25 mouse cellular contexts compared by ENCODE assay signal in genomic region chr4:134586126-134586525, GRCm38 (mm10). TPM values are rescaled to one million over a fixed set of nuclear protein-coding genes. Genes with fewer than 3 reads are reported as not detected.
A peak's percentile ranks its signal among the peaks of the same experiment; 100 is the strongest.
DNase-seq lines count a peak whose midpoint lies in the region; ATAC-seq and TF ChIP-seq lines count a peak whose summit lies in the region.
"Had no signal": no experiment of that assay in that cellular context is flagged by ENCODE, and none has a peak within 500 bp of the region (broad histone marks: within the 10 kb centered on the region; RNA-seq: fewer than 3 reads in every experiment).

No protein-coding gene starts in this region.

- no peaks in the 10 kb centered on the region for H3K27me3 ChIP-seq in midbrain, embryonic 16.5 days (ENCODE audit: control insufficient read depth, insufficient read depth, low read depth, low read length)
- H3K27me3 ChIP-seq: forebrain, embryonic 12.5 days had no signal

- peaks cover 1% of the 10 kb centered on the region; the same call in 1 of the 2 replicates for H3K4me1 ChIP-seq in midbrain, embryonic 16.5 days (ENCODE audit: control insufficient read depth, insufficient read depth, low read length)

- intact Hi-C loops in left cerebral cortex, adult 2 months (cut with DNase I), result no loop called here
- intact Hi-C loops in left cerebral cortex, postnatal 14 days (cut with DNase I), result no loop called here

- peaks cover 33% of the 10 kb centered on the region; the same call in 1 of the 2 replicates for H3K79me2 ChIP-seq in macrophage (ENCODE audit: inconsistent target)

- H3K4me3 ChIP-seq in left cerebral cortex, adult 2 months, result no peak overlapping the region
- H3K4me3 ChIP-seq in macrophage (ENCODE audit: inconsistent target), result no peak overlapping the region
- H3K4me3 ChIP-seq in midbrain, embryonic 16.5 days (ENCODE audit: low read depth, low read length), result no peak overlapping the region
- H3K4me3 ChIP-seq: embryonic facial prominence, embryonic 13.5 days; embryonic facial prominence, embryonic 15.5 days; erythroblast, embryonic 14.5 days; forebrain, embryonic 10.5 days; forebrain, embryonic 12.5 days had no signal

- peaks cover 42% of the 10 kb centered on the region for H3K36me3 ChIP-seq in macrophage (ENCODE audit: inconsistent target)
- H3K36me3 ChIP-seq in midbrain, embryonic 16.5 days (ENCODE audit: control insufficient read depth, insufficient read depth, low read length), result no peaks in the 10 kb centered on the region
- H3K36me3 ChIP-seq: embryonic facial prominence, embryonic 13.5 days; embryonic facial prominence, embryonic 15.5 days; forebrain, embryonic 12.5 days had no signal

- 0 out of 2 replicates have a peak, but pooled peaks have one; percentile 46 for ATAC-seq in monocyte, adult 5-6 weeks (replicated peaks; ENCODE audit: insufficient number of reproducible peaks, low FRiP score, low TSS enrichment, poor library complexity, severe bottlenecking)
- ATAC-seq in midbrain, embryonic 16.5 days, result no peak
- ATAC-seq: forebrain, embryonic 14.5 days; forebrain, embryonic 16.5 days had no signal

- WGBS in macrophage (ENCODE audit: missing documents), result 30% methylated on average over 7 of the region's 7 CpGs
- WGBS in midbrain, embryonic 16.5 days, result 88% methylated on average over 7 of the region's 7 CpGs

- TF ChIP-seq CTCF in left cerebral cortex, adult 2 months (IDR thresholded peaks at IDR 0.05), result no peak

- no peak overlapping the region for H3K9ac ChIP-seq in midbrain, embryonic 16.5 days (ENCODE audit: low read depth, low read length)
- H3K9ac ChIP-seq: embryonic facial prominence, embryonic 13.5 days; embryonic facial prominence, embryonic 15.5 days; forebrain, embryonic 12.5 days had no signal

- no peak for DNase-seq in left cerebral cortex, adult 2 months (ENCODE audit: extremely low spot score in 1 of 2, low spot score in 2 of 2)
- no peak for DNase-seq in left cerebral cortex, postnatal 14 days (ENCODE audit: low spot score in 2 of 2)
- DNase-seq in brain, adult 2 months (ENCODE audit: low read depth, low spot score), result peak; percentile 66
- no peak for DNase-seq in gastrocnemius, adult 8-10 months (ENCODE audit: low spot score in 2 of 2)
- DNase-seq in spleen, postnatal 4 days (ENCODE audit: low spot score in 2 of 2), result no peak
- DNase-seq: adrenal gland, adult 2 months; adrenal gland, postnatal 10 days; adrenal gland, postnatal 25 days; cerebellum, adult 11 months; cerebellum, adult 18-20 months; cerebellum, adult 8-10 months; cerebellum, adult 9-11 months; cerebellum, postnatal 14 days; cerebellum, postnatal 36 days; embryo, embryonic 11 days had no signal

- H3K27ac ChIP-seq in left cerebral cortex, adult 2 months, result peak overlapping the region; percentile 19; the same call in 1 of the 2 replicates
- H3K27ac ChIP-seq in macrophage, result peak overlapping the region; percentile 97
- no peak overlapping the region for H3K27ac ChIP-seq in midbrain, embryonic 16.5 days (ENCODE audit: low read length)
- H3K27ac ChIP-seq: embryonic facial prominence, embryonic 13.5 days; embryonic facial prominence, embryonic 15.5 days; forebrain, embryonic 10.5 days; forebrain, embryonic 12.5 days had no signal

- H3K9me3 ChIP-seq in midbrain, embryonic 16.5 days (replicated peaks; ENCODE audit: control insufficient read depth, low read length, poor library complexity, severe bottlenecking), result no peaks in the 10 kb centered on the region
- H3K9me3 ChIP-seq: embryonic facial prominence, embryonic 13.5 days; embryonic facial prominence, embryonic 15.5 days; forebrain, embryonic 10.5 days; forebrain, embryonic 12.5 days had no signal

- no peak overlapping the region for H3K4me2 ChIP-seq in midbrain, embryonic 16.5 days (ENCODE audit: low read length)
- H3K4me2 ChIP-seq: embryonic facial prominence, embryonic 13.5 days; embryonic facial prominence, embryonic 15.5 days; forebrain, embryonic 12.5 days had no signal

RNA-seq across cellular contexts. Expression of gene Selenon, which starts 34.2 kb away (rescaled TPM):
- 10 to 100 TPM; 22.2 to 23.2 TPM for total RNA-seq in left cerebral cortex, adult 2 months (2021)
- 10 to 100 TPM; 19.2 to 20.1 TPM for total RNA-seq in left cerebral cortex, postnatal 14 days (2021)
- 10 to 100 TPM in 20 of 26 experiments, 1 to 10 TPM in 6; 5.2 to 46.0 (median 17.1) TPM for total RNA-seq in macrophage (2018; cell fraction: chromatin; rRNA removed)
- 10 to 100 TPM; 20.5 to 62.6 (median 35.0) TPM for total RNA-seq in macrophage (2018; cell fraction: cytosol; rRNA removed)
- 10 to 100 TPM; 11.3 to 73.6 (median 34.3) TPM for total RNA-seq in macrophage (2018; cell fraction: nucleus; rRNA removed)
- 33.9 to 45.7 TPM (median 42.5 TPM) in 3 replicates for polyA plus RNA-seq in macrophage (2018)
- 13.0 to 27.3 TPM (median 15.4 TPM) in 3 replicates for total RNA-seq in monocyte, adult 5-6 weeks (2017)
- 6.7 and 9.2 TPM in 2 replicates for polyA plus RNA-seq in midbrain, embryonic 16.5 days (2015; fragmentation: Nextera tagmentation; extraction: Ambion mirVana)
- 1 to 10 TPM; 2.8 to 3.8 (median 3.2) TPM for total RNA-seq in gastrocnemius, adult 8-10 months (2022)

RNA-seq across cellular contexts. Expression of gene Mtfr1l, which starts 50.9 kb away (rescaled TPM):
- total RNA-seq in left cerebral cortex, adult 2 months (2021), result 10 to 100 TPM; 60.6 to 66.1 TPM
- 10 to 100 TPM; 69.4 to 71.9 TPM for total RNA-seq in left cerebral cortex, postnatal 14 days (2021)
- total RNA-seq in macrophage (2018; cell fraction: chromatin; rRNA removed), result 10 to 100 TPM; 27.3 to 92.7 (median 58.7) TPM
- total RNA-seq in macrophage (2018; cell fraction: cytosol; rRNA removed), result 10 to 100 TPM; 46.0 to 72.3 (median 63.0) TPM
- total RNA-seq in macrophage (2018; cell fraction: nucleus; rRNA removed), result 10 to 100 TPM; 29.6 to 94.1 (median 58.5) TPM
- 45.6 to 78.8 TPM (median 65.1 TPM) in 3 replicates for polyA plus RNA-seq in macrophage (2018)
- 35.4 to 39.0 TPM (median 37.6 TPM) in 3 replicates for total RNA-seq in monocyte, adult 5-6 weeks (2017)
- polyA plus RNA-seq in midbrain, embryonic 16.5 days (2015; fragmentation: Nextera tagmentation; extraction: Ambion mirVana), result 169 and 175 TPM in 2 replicates
- 100 to 1,000 TPM; 129 to 173 (median 151) TPM for total RNA-seq in gastrocnemius, adult 8-10 months (2022)
